ENCODE assay signal across 16 mouse cellular contexts in genomic region chr17:56611323-56611722, GRCm38 (mm10). TPM values are rescaled to one million over a fixed set of nuclear protein-coding genes. Genes with fewer than 3 reads are reported as not detected.
DNase-seq lines count a peak whose midpoint lies in the region; ATAC-seq and TF ChIP-seq lines count a peak whose summit lies in the region.
"Had no signal": no experiment of that assay in that cellular context is flagged by ENCODE, and none has a peak within 500 bp of the region (broad histone marks: within the 10 kb centered on the region; RNA-seq: fewer than 3 reads in every experiment).

No protein-coding gene starts in this region.

- H3K27ac ChIP-seq in lung, postnatal 0 days (ENCODE audit: low read length) = peak overlapping the region; percentile 20; the same call in 1 of the 2 replicates
- H3K27ac ChIP-seq in embryonic facial prominence, embryonic 10.5 days (replicated peaks) = 0 out of 2 replicates have a peak overlapping the region, but pooled peaks have one; percentile 66
- peak overlapping the region; percentile 87 for H3K27ac ChIP-seq in liver, embryonic 13.5 days
- H3K27ac ChIP-seq: heart, embryonic 15.5 days; hindbrain, embryonic 12.5 days; limb, embryonic 12.5 days; midbrain, embryonic 13.5 days; stomach, postnatal 0 days had no signal

- peak; percentile 29 for DNase-seq in lung, postnatal 0 days (ENCODE audit: low spot score)
- no peak for DNase-seq in lung, adult 18-20 months
- DNase-seq in embryonic facial prominence, embryonic 10.5 days (ENCODE audit: low spot score) = no peak
- no peak for DNase-seq in liver, embryonic 13.5 days
- no peak for DNase-seq in right cerebral cortex, adult 18-20 months
- no peak for DNase-seq in gastrocnemius, adult 18-20 months (ENCODE audit: low spot score)
- DNase-seq: cerebellum, adult 18-20 months; forebrain, postnatal 0 days; gastrocnemius, postnatal 25 days had no signal

- H3K4me1 ChIP-seq in erythroblast, embryonic 14.5 days (ENCODE audit: control insufficient read depth) = peaks cover 82% of the 10 kb centered on the region
- peaks cover 14% of the 10 kb centered on the region for H3K4me1 ChIP-seq in lung, postnatal 0 days (ENCODE audit: insufficient read depth, low read depth, low read length)
- H3K4me1 ChIP-seq in embryonic facial prominence, embryonic 10.5 days = peaks cover 61% of the 10 kb centered on the region
- peaks cover 75% of the 10 kb centered on the region for H3K4me1 ChIP-seq in liver, embryonic 13.5 days (replicated peaks)

- H3K4me2 ChIP-seq in lung, postnatal 0 days (replicated peaks; ENCODE audit: low read depth, low read length) = no peak overlapping the region
- H3K4me2 ChIP-seq in liver, embryonic 13.5 days = peak overlapping the region; percentile 86

- H3K9me3 ChIP-seq in erythroblast, embryonic 14.5 days (ENCODE audit: control insufficient read depth, low read length) = no peaks in the 10 kb centered on the region
- H3K9me3 ChIP-seq in lung, postnatal 0 days (ENCODE audit: low read length) = no peaks in the 10 kb centered on the region
- H3K9me3 ChIP-seq in embryonic facial prominence, embryonic 10.5 days = no peaks in the 10 kb centered on the region
- H3K9me3 ChIP-seq in liver, embryonic 13.5 days (replicated peaks) = no peaks in the 10 kb centered on the region
- H3K9me3 ChIP-seq: heart, embryonic 15.5 days; hindbrain, embryonic 12.5 days; limb, embryonic 12.5 days; midbrain, embryonic 13.5 days had no signal

- H3K27me3 ChIP-seq in erythroblast, embryonic 14.5 days (ENCODE audit: control insufficient read depth) = no peaks in the 10 kb centered on the region
- H3K27me3 ChIP-seq in lung, postnatal 0 days (replicated peaks; ENCODE audit: insufficient read depth, low read length) = no peaks in the 10 kb centered on the region
- no peaks in the 10 kb centered on the region for H3K27me3 ChIP-seq in embryonic facial prominence, embryonic 10.5 days (replicated peaks; ENCODE audit: low read depth, poor library complexity, severe bottlenecking)
- no peaks in the 10 kb centered on the region for H3K27me3 ChIP-seq in liver, embryonic 13.5 days
- H3K27me3 ChIP-seq: heart, embryonic 15.5 days; hindbrain, embryonic 12.5 days; limb, embryonic 12.5 days; midbrain, embryonic 13.5 days had no signal

- H3K36me3 ChIP-seq in erythroblast, embryonic 14.5 days (ENCODE audit: control insufficient read depth) = peaks cover 53% of the 10 kb centered on the region
- H3K36me3 ChIP-seq in lung, postnatal 0 days (ENCODE audit: insufficient read depth, low read length) = peaks cover 8% of the 10 kb centered on the region; the same call in 1 of the 2 replicates
- peaks cover 43% of the 10 kb centered on the region for H3K36me3 ChIP-seq in embryonic facial prominence, embryonic 10.5 days (replicated peaks)
- peaks cover 42% of the 10 kb centered on the region for H3K36me3 ChIP-seq in liver, embryonic 13.5 days

- 70% methylated on average over 2 of the region's 2 CpGs for WGBS in lung, postnatal 0 days
- 67% methylated on average over 2 of the region's 2 CpGs for WGBS in embryonic facial prominence, embryonic 10.5 days
- WGBS in liver, embryonic 13.5 days (ENCODE audit: insufficient replicate concordance) = 61% methylated on average over 2 of the region's 2 CpGs

- no peak for ATAC-seq in erythroblast, adult 5-6 weeks (replicated peaks; ENCODE audit: low FRiP score, poor library complexity, severe bottlenecking)
- no peak for ATAC-seq in lung, postnatal 0 days
- no peak for ATAC-seq in liver, embryonic 13.5 days (ENCODE audit: low read depth)
- ATAC-seq: forebrain, postnatal 0 days; midbrain, embryonic 13.5 days had no signal

- H3K4me3 ChIP-seq in erythroblast, embryonic 14.5 days (replicated peaks) = peak overlapping the region; percentile 50
- no peak overlapping the region for H3K4me3 ChIP-seq in lung, postnatal 0 days (ENCODE audit: low read depth, low read length)
- peak overlapping the region; percentile 76; the same call in 1 of the 2 replicates for H3K4me3 ChIP-seq in embryonic facial prominence, embryonic 10.5 days
- H3K4me3 ChIP-seq in liver, embryonic 13.5 days (replicated peaks) = peak overlapping the region; percentile 43; the same call in 1 of the 2 replicates

- no peak for TF ChIP-seq CTCF in lung, postnatal 0 days (IDR thresholded peaks at IDR 0.05)

- TF ChIP-seq EP300 in lung, postnatal 0 days (IDR thresholded peaks at IDR 0.05) = no peak

- H3K9ac ChIP-seq in lung, postnatal 0 days (replicated peaks; ENCODE audit: low read depth) = no peak overlapping the region
- H3K9ac ChIP-seq in liver, embryonic 13.5 days = peak overlapping the region; percentile 1; the same call in 1 of the 2 replicates
- H3K9ac ChIP-seq: forebrain, postnatal 0 days; heart, embryonic 15.5 days; hindbrain, embryonic 12.5 days; midbrain, embryonic 13.5 days had no signal

RNA-seq across cellular contexts. Expression of gene 2410015M20Rik, which starts 1.8 kb away (rescaled TPM):
- polyA plus RNA-seq in erythroblast, embryonic 14.5 days (2012) = 21.4 and 25.5 TPM in 2 replicates
- 16.3 and 18.6 TPM in 2 replicates for total RNA-seq in erythroblast, adult 5-6 weeks (2015; ENCODE audit: low replicate concordance)
- total RNA-seq in erythroblast, adult 5-6 weeks (2017; ENCODE audit: low replicate concordance) = 16.2 and 50.3 TPM in 2 replicates
- polyA plus RNA-seq in lung, postnatal 0 days (2015; fragmentation: Nextera tagmentation; extraction: Ambion mirVana) = 201 and 230 TPM in 2 replicates
- polyA plus RNA-seq in embryonic facial prominence, embryonic 10.5 days (2016; fragmentation: Nextera tagmentation; extraction: Ambion mirVana) = 190 and 205 TPM in 2 replicates
- polyA plus RNA-seq in liver, embryonic 13.5 days (2015; fragmentation: Nextera tagmentation; extraction: Ambion mirVana) = 157 and 167 TPM in 2 replicates
- total RNA-seq in gastrocnemius, adult 18-20 months (2021) = 100 to 1,000 TPM; 137 to 141 TPM

RNA-seq across cellular contexts. Expression of gene Rpl36, which starts 1.9 kb away (rescaled TPM):
- 810 and 1,011 TPM in 2 replicates for polyA plus RNA-seq in erythroblast, embryonic 14.5 days (2012)
- total RNA-seq in erythroblast, adult 5-6 weeks (2015; ENCODE audit: low replicate concordance) = 298 and 319 TPM in 2 replicates
- total RNA-seq in erythroblast, adult 5-6 weeks (2017; ENCODE audit: low replicate concordance) = 323 TPM in 2 replicates
- polyA plus RNA-seq in lung, postnatal 0 days (2015; fragmentation: Nextera tagmentation; extraction: Ambion mirVana) = 1,643 and 1,764 TPM in 2 replicates
- 1,580 and 1,631 TPM in 2 replicates for polyA plus RNA-seq in embryonic facial prominence, embryonic 10.5 days (2016; fragmentation: Nextera tagmentation; extraction: Ambion mirVana)
- 1,217 and 1,404 TPM in 2 replicates for polyA plus RNA-seq in liver, embryonic 13.5 days (2015; fragmentation: Nextera tagmentation; extraction: Ambion mirVana)
- 100 to 1,000 TPM; 632 to 662 TPM for total RNA-seq in gastrocnemius, adult 18-20 months (2021)

RNA-seq across cellular contexts. Expression of gene Lonp1, which starts 15.4 kb away (rescaled TPM):
- polyA plus RNA-seq in erythroblast, embryonic 14.5 days (2012) = 6.7 TPM in 2 replicates
- 4.2 and 5.0 TPM in 2 replicates for total RNA-seq in erythroblast, adult 5-6 weeks (2015; ENCODE audit: low replicate concordance)
- 13.0 and 13.5 TPM in 2 replicates for total RNA-seq in erythroblast, adult 5-6 weeks (2017; ENCODE audit: low replicate concordance)
- polyA plus RNA-seq in lung, postnatal 0 days (2015; fragmentation: Nextera tagmentation; extraction: Ambion mirVana) = 23.4 and 24.2 TPM in 2 replicates
- 56.5 and 59.0 TPM in 2 replicates for polyA plus RNA-seq in embryonic facial prominence, embryonic 10.5 days (2016; fragmentation: Nextera tagmentation; extraction: Ambion mirVana)
- polyA plus RNA-seq in liver, embryonic 13.5 days (2015; fragmentation: Nextera tagmentation; extraction: Ambion mirVana) = 41.0 and 42.2 TPM in 2 replicates
- 10 to 100 TPM; 64.9 to 65.8 TPM for total RNA-seq in gastrocnemius, adult 18-20 months (2021)

RNA-seq across cellular contexts. Expression of gene Catsperd, which starts 16.6 kb away (rescaled TPM):
- polyA plus RNA-seq in erythroblast, embryonic 14.5 days (2012) = not detected in 2 replicates
- total RNA-seq in erythroblast, adult 5-6 weeks (2015; ENCODE audit: low replicate concordance) = not detected in 2 replicates
- total RNA-seq in erythroblast, adult 5-6 weeks (2017; ENCODE audit: low replicate concordance) = not detected in 2 replicates
- polyA plus RNA-seq in lung, postnatal 0 days (2015; fragmentation: Nextera tagmentation; extraction: Ambion mirVana) = 0.12 and 0.32 TPM in 2 replicates
- 0.73 and 0.77 TPM in 2 replicates for polyA plus RNA-seq in embryonic facial prominence, embryonic 10.5 days (2016; fragmentation: Nextera tagmentation; extraction: Ambion mirVana)
- 0.37 and 0.64 TPM in 2 replicates for polyA plus RNA-seq in liver, embryonic 13.5 days (2015; fragmentation: Nextera tagmentation; extraction: Ambion mirVana)
- under 1 TPM in 1 of 2 experiments, not detected in 1; 0.16 TPM for total RNA-seq in gastrocnemius, adult 18-20 months (2021)
- total RNA-seq: gastrocnemius, postnatal 25 days had no signal

RNA-seq across cellular contexts. Expression of gene Safb, which starts 26.7 kb away (rescaled TPM):
- polyA plus RNA-seq in erythroblast, embryonic 14.5 days (2012) = 27.9 and 29.6 TPM in 2 replicates
- 36.9 and 61.2 TPM in 2 replicates for total RNA-seq in erythroblast, adult 5-6 weeks (2015; ENCODE audit: low replicate concordance)
- 116 and 186 TPM in 2 replicates for total RNA-seq in erythroblast, adult 5-6 weeks (2017; ENCODE audit: low replicate concordance)
- 43.4 and 47.1 TPM in 2 replicates for polyA plus RNA-seq in lung, postnatal 0 days (2015; fragmentation: Nextera tagmentation; extraction: Ambion mirVana)
- polyA plus RNA-seq in embryonic facial prominence, embryonic 10.5 days (2016; fragmentation: Nextera tagmentation; extraction: Ambion mirVana) = 158 and 162 TPM in 2 replicates
- 44.4 and 59.7 TPM in 2 replicates for polyA plus RNA-seq in liver, embryonic 13.5 days (2015; fragmentation: Nextera tagmentation; extraction: Ambion mirVana)
- total RNA-seq in gastrocnemius, adult 18-20 months (2021) = 10 to 100 TPM; 39.2 to 49.7 TPM

Comparison
In these comparisons a context has a peak if more than half of its experiments do, and no peak if none do; other contexts are left out.
1. H3K27ac ChIP-seq: peak in every context shown above with its lines; median percentile 87 in liver, embryonic 13.5 days; 66 in embryonic facial prominence, embryonic 10.5 days; 20 in lung, postnatal 0 days.